Mouse (Mus musculus): Measurements from ENCODE around the gene Rptor. TPM values are rescaled to one million over a fixed set of nuclear protein-coding genes. Genes with fewer than 3 reads are reported as not detected.

The Rptor gene
- polyA plus RNA-seq, 1 experiment from 2014 or later, result 4.9 TPM

GRCm38 (mm10) chr11:119772896-119773295, 170.2 kb downstream of the Rptor start:
- ATAC-seq (ENCODE audit: low read depth) (no peak), DNase-seq (no peak)
- H3K4me2 ChIP-seq, result no peak overlapping the region
- H3K27me3 ChIP-seq, result no peaks in the 10 kb centered on the region
- WGBS (ENCODE audit: insufficient replicate concordance), result 73% methylated on average over 3 of the region's 3 CpGs
- peaks cover 13% of the 10 kb centered on the region for H3K4me1 ChIP-seq (replicated peaks)
- no peak overlapping the region for H3K9ac ChIP-seq
- 0 out of 2 replicates have a peak, but pooled peaks cover 3% of the 10 kb centered on the region for H3K9me3 ChIP-seq (replicated peaks)
- H3K4me3 ChIP-seq (replicated peaks), result no peak overlapping the region
- peaks cover 33% of the 10 kb centered on the region for H3K36me3 ChIP-seq
- no peak overlapping the region for H3K27ac ChIP-seq

GRCm38 (mm10) chr11:119775076-119775760, 172.5 kb downstream of the Rptor start:
- H3K27ac ChIP-seq, result no peak overlapping the region
- H3K9me3 ChIP-seq (replicated peaks), result 0 out of 2 replicates have a peak, but pooled peaks cover 3% of the 10 kb centered on the region
- no peak overlapping the region for H3K4me3 ChIP-seq (replicated peaks)
- H3K4me1 ChIP-seq (replicated peaks), result peaks cover 12% of the 10 kb centered on the region
- H3K27me3 ChIP-seq, result no peaks in the 10 kb centered on the region
- ATAC-seq (ENCODE audit: low read depth) (no peak), DNase-seq (no peak)
- 76% methylated on average over 5 of the region's 5 CpGs for WGBS (ENCODE audit: insufficient replicate concordance)
- no peak overlapping the region for H3K4me2 ChIP-seq
- H3K36me3 ChIP-seq, result peaks cover 35% of the 10 kb centered on the region
- no peak overlapping the region for H3K9ac ChIP-seq

GRCm38 (mm10) chr11:119777236-119777635, 174.5 kb downstream of the Rptor start:
- H3K4me1 ChIP-seq (replicated peaks), result no peaks in the 10 kb centered on the region
- H3K27ac ChIP-seq, result no peak overlapping the region
- 0 out of 2 replicates have a peak, but pooled peaks cover 3% of the 10 kb centered on the region for H3K9me3 ChIP-seq (replicated peaks)
- no peak overlapping the region for H3K9ac ChIP-seq
- H3K27me3 ChIP-seq, result no peaks in the 10 kb centered on the region
- 70% methylated on average over 3 of the region's 3 CpGs for WGBS (ENCODE audit: insufficient replicate concordance)
- no peak overlapping the region for H3K4me3 ChIP-seq (replicated peaks)
- ATAC-seq (ENCODE audit: low read depth), result no peak
- no peak for DNase-seq
- peaks cover 44% of the 10 kb centered on the region for H3K36me3 ChIP-seq
- no peak overlapping the region for H3K4me2 ChIP-seq

GRCm38 (mm10) chr11:119777872-119778271, 175.2 kb downstream of the Rptor start:
- Histone ChIP-seq H3K27ac (no peak overlapping the region), H3K4me1 (replicated peaks) (no peaks in the 10 kb centered on the region), H3K4me2 (no peak overlapping the region), H3K27me3 (no peaks in the 10 kb centered on the region), H3K9me3 (replicated peaks) (0 out of 2 replicates have a peak, but pooled peaks cover 3% of the 10 kb centered on the region), H3K4me3 (replicated peaks) (no peak overlapping the region), H3K9ac (no peak overlapping the region), H3K36me3 (peaks cover 47% of the 10 kb centered on the region)
- no peak for ATAC-seq (ENCODE audit: low read depth)
- WGBS (ENCODE audit: insufficient replicate concordance), result 78% methylated on average over 1 of the region's 1 CpGs
- no peak for DNase-seq

GRCm38 (mm10) chr11:119780290-119780689, 177.6 kb downstream of the Rptor start:
- DNase-seq, result no peak
- Histone ChIP-seq H3K4me3 (replicated peaks) (no peak overlapping the region), H3K9ac (no peak overlapping the region), H3K4me1 (replicated peaks) (no peaks in the 10 kb centered on the region), H3K27ac (no peak overlapping the region), H3K27me3 (no peaks in the 10 kb centered on the region), H3K36me3 (peaks cover 38% of the 10 kb centered on the region), H3K9me3 (replicated peaks) (0 out of 2 replicates have a peak, but pooled peaks cover 3% of the 10 kb centered on the region), H3K4me2 (no peak overlapping the region)
- 55% methylated on average over 8 of the region's 8 CpGs for WGBS (ENCODE audit: insufficient replicate concordance)
- ATAC-seq (ENCODE audit: low read depth), result no peak

GRCm38 (mm10) chr11:119781165-119781564, 178.5 kb downstream of the Rptor start:
- Histone ChIP-seq H3K27me3 (no peaks in the 10 kb centered on the region), H3K27ac (no peak overlapping the region), H3K4me3 (replicated peaks) (no peak overlapping the region), H3K36me3 (peaks cover 31% of the 10 kb centered on the region), H3K9ac (no peak overlapping the region), H3K4me1 (replicated peaks) (no peaks in the 10 kb centered on the region; the same call in 1 of the 2 replicates), H3K9me3 (replicated peaks) (no peaks in the 10 kb centered on the region), H3K4me2 (no peak overlapping the region)
- 77% methylated on average over 2 of the region's 2 CpGs for WGBS (ENCODE audit: insufficient replicate concordance)
- no peak for ATAC-seq (ENCODE audit: low read depth)
- DNase-seq, result no peak

- Histone ChIP-seq H3K4me1 (replicated peaks) (no peaks in the 10 kb centered on the region; the same call in 1 of the 2 replicates), H3K4me3 (replicated peaks) (no peak overlapping the region), H3K9me3 (replicated peaks) (no peaks in the 10 kb centered on the region), H3K27ac (no peak overlapping the region), H3K9ac (no peak overlapping the region), H3K27me3 (no peaks in the 10 kb centered on the region), H3K36me3 (peaks cover 27% of the 10 kb centered on the region), H3K4me2 (no peak overlapping the region)
- WGBS (ENCODE audit: insufficient replicate concordance), result 84% methylated on average over 4 of the region's 4 CpGs
- ATAC-seq (ENCODE audit: low read depth) (no peak), DNase-seq (no peak)
These were observed 179.0 kb downstream of the Rptor start for GRCm38 (mm10) chr11:119781726-119782125.

GRCm38 (mm10) chr11:119783653-119784052, 180.9 kb downstream of the Rptor start:
- H3K4me2 ChIP-seq, result no peak overlapping the region
- H3K4me1 ChIP-seq (replicated peaks), result no peaks in the 10 kb centered on the region; the same call in 1 of the 2 replicates
- H3K27me3 ChIP-seq, result no peaks in the 10 kb centered on the region
- no peaks in the 10 kb centered on the region for H3K9me3 ChIP-seq (replicated peaks)
- H3K27ac ChIP-seq, result no peak overlapping the region
- no peak overlapping the region for H3K9ac ChIP-seq
- H3K36me3 ChIP-seq, result peaks cover 27% of the 10 kb centered on the region
- H3K4me3 ChIP-seq (replicated peaks), result no peak overlapping the region
- ATAC-seq (ENCODE audit: low read depth), result no peak
- 58% methylated on average over 4 of the region's 4 CpGs for WGBS (ENCODE audit: insufficient replicate concordance)
- DNase-seq, result no peak

- 90% methylated on average over 12 of the region's 12 CpGs for WGBS (ENCODE audit: insufficient replicate concordance)
- DNase-seq, result no peak
These were observed 182.1 kb downstream of the Rptor start for GRCm38 (mm10) chr11:119784672-119785341.

GRCm38 (mm10) chr11:119785661-119786384, 183.1 kb downstream of the Rptor start:
- DNase-seq, result no peak
- Histone ChIP-seq H3K36me3 (peaks cover 22% of the 10 kb centered on the region; the same call in 1 of the 2 replicates), H3K9me3 (replicated peaks) (no peaks in the 10 kb centered on the region), H3K27ac (no peak overlapping the region), H3K27me3 (no peaks in the 10 kb centered on the region), H3K4me3 (replicated peaks) (no peak overlapping the region), H3K9ac (no peak overlapping the region), H3K4me2 (no peak overlapping the region), H3K4me1 (replicated peaks) (no peaks in the 10 kb centered on the region; the same call in 1 of the 2 replicates)
- 84% methylated on average over 7 of the region's 7 CpGs for WGBS (ENCODE audit: insufficient replicate concordance)
- ATAC-seq (ENCODE audit: low read depth), result no peak

More at GRCm38 (mm10) chr11:119784672-119785341, 182.1 kb downstream of the Rptor start:
- Histone ChIP-seq H3K27ac (no peak overlapping the region), H3K9ac (no peak overlapping the region), H3K4me3 (replicated peaks) (no peak overlapping the region), H3K27me3 (no peaks in the 10 kb centered on the region), H3K4me1 (replicated peaks) (no peaks in the 10 kb centered on the region; the same call in 1 of the 2 replicates), H3K4me2 (no peak overlapping the region), H3K36me3 (peaks cover 28% of the 10 kb centered on the region), H3K9me3 (replicated peaks) (no peaks in the 10 kb centered on the region)
- no peak for ATAC-seq (ENCODE audit: low read depth)

- Histone ChIP-seq H3K9ac (no peak overlapping the region), H3K27ac (no peak overlapping the region), H3K9me3 (replicated peaks) (no peaks in the 10 kb centered on the region), H3K4me2 (no peak overlapping the region), H3K27me3 (no peaks in the 10 kb centered on the region), H3K4me1 (replicated peaks) (no peaks in the 10 kb centered on the region; the same call in 1 of the 2 replicates), H3K4me3 (replicated peaks) (no peak overlapping the region), H3K36me3 (peaks cover 16% of the 10 kb centered on the region; the same call in 1 of the 2 replicates)
- no peak for ATAC-seq (ENCODE audit: low read depth)
- no peak for DNase-seq
- 85% methylated on average over 8 of the region's 8 CpGs for WGBS (ENCODE audit: insufficient replicate concordance)
These were observed 183.7 kb downstream of the Rptor start for GRCm38 (mm10) chr11:119786385-119786880.

Data from liver, embryonic 13.5 days (tissue).